Comparison of ENCODE assay signal across 8 mouse cellular contexts in the genomic region with DNA sequence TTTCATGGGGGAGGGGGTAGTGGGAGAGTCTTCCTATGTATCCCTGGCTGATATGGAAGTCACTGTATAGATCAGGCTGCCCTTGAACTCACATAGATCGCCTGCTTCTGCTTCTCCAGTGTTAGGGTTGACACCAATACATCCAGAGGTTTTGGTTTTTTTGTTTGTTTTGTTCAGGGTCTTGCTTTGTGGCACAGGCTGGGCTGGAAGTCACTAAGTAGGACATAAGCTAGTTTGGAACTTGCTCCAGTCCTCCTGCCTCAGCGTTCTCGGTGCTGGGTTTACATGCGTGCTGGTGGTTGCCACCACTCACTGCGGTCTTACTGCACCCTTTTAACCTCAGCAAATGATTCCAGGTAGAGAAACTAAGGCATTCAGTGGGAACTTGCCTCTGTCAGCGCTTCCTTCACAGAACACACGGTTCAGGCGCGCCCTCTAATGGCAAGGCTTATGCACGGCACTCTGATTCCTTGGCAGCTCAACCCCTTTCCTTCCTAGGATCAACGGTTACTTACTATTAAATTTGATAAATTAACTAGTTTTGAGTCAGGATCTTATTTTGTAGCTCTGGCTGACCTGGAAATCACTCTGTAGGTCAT. TPM values are rescaled to one million over a fixed set of nuclear protein-coding genes. Genes with fewer than 3 reads are reported as not detected.
DNase-seq lines count a peak whose midpoint lies in the region; ATAC-seq and TF ChIP-seq lines count a peak whose summit lies in the region.

No protein-coding gene starts in this region.

- peak overlapping the region; percentile 95 for H3K4me2 ChIP-seq in embryonic facial prominence, embryonic 12.5 days (replicated peaks)
- H3K4me2 ChIP-seq in heart, embryonic 15.5 days, result peak overlapping the region; percentile 86
- peak overlapping the region; percentile 94 for H3K4me2 ChIP-seq in lung, embryonic 14.5 days

- 2% methylated on average over 11 of the region's 11 CpGs for WGBS in embryonic facial prominence, embryonic 12.5 days
- under 1% methylated on average over 11 of the region's 11 CpGs for WGBS in heart, embryonic 15.5 days
- WGBS in lung, embryonic 14.5 days, result 1% methylated on average over 11 of the region's 11 CpGs

- no peak for ATAC-seq in embryonic facial prominence, embryonic 12.5 days (ENCODE audit: insufficient number of reproducible peaks, insufficient read depth, low FRiP score, low TSS enrichment)
- no peak for ATAC-seq in heart, embryonic 15.5 days (replicated peaks; ENCODE audit: insufficient number of reproducible peaks, insufficient read depth, low FRiP score, low read depth)
- ATAC-seq in lung, embryonic 14.5 days (ENCODE audit: insufficient read depth), result no peak

- H3K4me3 ChIP-seq in embryonic facial prominence, embryonic 12.5 days, result no peak overlapping the region
- 0 out of 2 replicates have a peak overlapping the region, but pooled peaks have one; percentile 8 for H3K4me3 ChIP-seq in heart, embryonic 15.5 days
- no peak overlapping the region for H3K4me3 ChIP-seq in lung, embryonic 14.5 days (ENCODE audit: low read depth, low read length)

- H3K9ac ChIP-seq in embryonic facial prominence, embryonic 12.5 days, result no peak overlapping the region
- H3K9ac ChIP-seq in heart, embryonic 15.5 days, result 0 out of 2 replicates have a peak overlapping the region, but pooled peaks have one; percentile 16
- no peak overlapping the region for H3K9ac ChIP-seq in lung, embryonic 14.5 days

- TF ChIP-seq CTCF in lung, embryonic 14.5 days (IDR thresholded peaks at IDR 0.05; ENCODE audit: low read depth), result peak; percentile 90

- H3K9me3 ChIP-seq in embryonic facial prominence, embryonic 12.5 days, result no peaks in the 10 kb centered on the region
- no peaks in the 10 kb centered on the region for H3K9me3 ChIP-seq in heart, embryonic 15.5 days (replicated peaks)
- no peaks in the 10 kb centered on the region for H3K9me3 ChIP-seq in lung, embryonic 14.5 days (ENCODE audit: low read depth, low read length)

- no peak overlapping the region for H3K27ac ChIP-seq in embryonic facial prominence, embryonic 12.5 days
- H3K27ac ChIP-seq in heart, embryonic 15.5 days, result peak overlapping the region; percentile 40; the same call in 1 of the 2 replicates
- no peak overlapping the region for H3K27ac ChIP-seq in lung, embryonic 14.5 days (ENCODE audit: low read depth)

- peaks cover 35% of the 10 kb centered on the region for H3K4me1 ChIP-seq in embryonic facial prominence, embryonic 12.5 days
- H3K4me1 ChIP-seq in heart, embryonic 15.5 days (replicated peaks), result peaks cover 55% of the 10 kb centered on the region
- no peaks in the 10 kb centered on the region; the same call in 1 of the 2 replicates for H3K4me1 ChIP-seq in lung, embryonic 14.5 days (ENCODE audit: insufficient read depth)

- peaks cover 17% of the 10 kb centered on the region for H3K27me3 ChIP-seq in embryonic facial prominence, embryonic 12.5 days
- 0 out of 2 replicates have a peak, but pooled peaks cover 2% of the 10 kb centered on the region for H3K27me3 ChIP-seq in heart, embryonic 15.5 days
- peaks cover 12% of the 10 kb centered on the region for H3K27me3 ChIP-seq in lung, embryonic 14.5 days (ENCODE audit: insufficient read depth, low read length)

- H3K36me3 ChIP-seq in embryonic facial prominence, embryonic 12.5 days, result peaks cover 5% of the 10 kb centered on the region
- H3K36me3 ChIP-seq in heart, embryonic 15.5 days, result peaks cover 4% of the 10 kb centered on the region
- H3K36me3 ChIP-seq in lung, embryonic 14.5 days (ENCODE audit: insufficient read depth), result peaks cover 3% of the 10 kb centered on the region; the same call in 1 of the 2 replicates

- peak; percentile 54 to 72 for DNase-seq in CD8-positive naive resting alpha-beta T cell, adult 2 months (ENCODE audit: low read depth in 2 of 2, low spot score in 2 of 2)
- peak; percentile 84 for DNase-seq in adrenal gland, postnatal 10 days
- DNase-seq in kidney, postnatal 14 days, result peak; percentile 76
- peak; percentile 93 for DNase-seq in lung, embryonic 14.5 days
- DNase-seq in retina, adult 2 months (ENCODE audit: low read depth, low spot score), result peak; percentile 63
- peak; percentile 62 to 68 for DNase-seq in urinary bladder, postnatal 36 days (ENCODE audit: low spot score in 2 of 2)

RNA-seq across cellular contexts. Expression of gene Ercc1, which starts 1.3 kb away (rescaled TPM):
- total RNA-seq in adrenal gland, postnatal 10 days (2021), result 10 to 100 TPM; 37.1 to 41.3 TPM
- 92.3 and 94.5 TPM in 2 replicates for polyA plus RNA-seq in embryonic facial prominence, embryonic 12.5 days (2016; fragmentation: Nextera tagmentation; extraction: Ambion mirVana)
- polyA plus RNA-seq in heart, embryonic 15.5 days (2015; fragmentation: Nextera tagmentation; extraction: Ambion mirVana), result 59.8 and 60.3 TPM in 2 replicates
- polyA plus RNA-seq in lung, embryonic 14.5 days (2014; fragmentation: Nextera tagmentation; extraction: Ambion mirVana), result 88.6 and 90.5 TPM in 2 replicates

RNA-seq across cellular contexts. Expression of gene Cd3eap, which starts 16.0 kb away (rescaled TPM):
- total RNA-seq in adrenal gland, postnatal 10 days (2021), result 10 to 100 TPM; 11.5 to 11.7 TPM
- polyA plus RNA-seq in embryonic facial prominence, embryonic 12.5 days (2016; fragmentation: Nextera tagmentation; extraction: Ambion mirVana), result 27.1 and 28.0 TPM in 2 replicates
- polyA plus RNA-seq in heart, embryonic 15.5 days (2015; fragmentation: Nextera tagmentation; extraction: Ambion mirVana), result 13.6 and 15.5 TPM in 2 replicates
- polyA plus RNA-seq in lung, embryonic 14.5 days (2014; fragmentation: Nextera tagmentation; extraction: Ambion mirVana), result 21.3 and 24.2 TPM in 2 replicates

RNA-seq across cellular contexts. Expression of gene Ppp1r13l, which starts 16.2 kb away (rescaled TPM):
- 1 to 10 TPM; 5.0 to 6.0 TPM for total RNA-seq in adrenal gland, postnatal 10 days (2021)
- polyA plus RNA-seq in embryonic facial prominence, embryonic 12.5 days (2016; fragmentation: Nextera tagmentation; extraction: Ambion mirVana), result 7.3 and 8.1 TPM in 2 replicates
- polyA plus RNA-seq in heart, embryonic 15.5 days (2015; fragmentation: Nextera tagmentation; extraction: Ambion mirVana), result 13.5 and 14.4 TPM in 2 replicates
- polyA plus RNA-seq in lung, embryonic 14.5 days (2014; fragmentation: Nextera tagmentation; extraction: Ambion mirVana), result 5.4 and 7.9 TPM in 2 replicates

RNA-seq across cellular contexts. Expression of gene Fosb, which starts 33.5 kb away (rescaled TPM):
- total RNA-seq in adrenal gland, postnatal 10 days (2021), result 10 to 100 TPM in 1 of 2 experiments, 1 to 10 TPM in 1; 1.2 to 12.9 TPM
- 0.05 TPM in 1 of 2 replicates, not detected in the other for polyA plus RNA-seq in embryonic facial prominence, embryonic 12.5 days (2016; fragmentation: Nextera tagmentation; extraction: Ambion mirVana)
- polyA plus RNA-seq in heart, embryonic 15.5 days (2015; fragmentation: Nextera tagmentation; extraction: Ambion mirVana), result 0.20 and 0.47 TPM in 2 replicates
- polyA plus RNA-seq in lung, embryonic 14.5 days (2014; fragmentation: Nextera tagmentation; extraction: Ambion mirVana), result not detected in 2 replicates

RNA-seq across cellular contexts. Expression of gene Ercc2, which starts 38.5 kb away (rescaled TPM):
- 10 to 100 TPM; 18.8 to 29.0 TPM for total RNA-seq in adrenal gland, postnatal 10 days (2021)
- 19.9 and 23.2 TPM in 2 replicates for polyA plus RNA-seq in embryonic facial prominence, embryonic 12.5 days (2016; fragmentation: Nextera tagmentation; extraction: Ambion mirVana)
- polyA plus RNA-seq in heart, embryonic 15.5 days (2015; fragmentation: Nextera tagmentation; extraction: Ambion mirVana), result 8.9 and 11.3 TPM in 2 replicates
- polyA plus RNA-seq in lung, embryonic 14.5 days (2014; fragmentation: Nextera tagmentation; extraction: Ambion mirVana), result 11.4 and 12.1 TPM in 2 replicates
